Mouse (Mus musculus) embryonic facial prominence, embryonic 15.5 days (tissue): ENCODE measurements around the gene Trpm5. TPM values are rescaled to one million over a fixed set of nuclear protein-coding genes. Genes with fewer than 3 reads are reported as not detected.
A peak's percentile ranks its signal among the peaks of the same experiment; 100 is the strongest.

ENCODE experiments used
- ATAC-seq: fragments of 200-750 bp; cut with Nextera tagmentation; 2 replicates; pipeline ENCODE4 v1.8.0; 2017; ENCODE audit warnings: low read depth, moderate TSS enrichment; ENCODE audit not compliant: insufficient number of reproducible peaks, low FRiP score, low TSS enrichment
- H3K27ac ChIP-seq: fragments of 300-500 bp; sonication (generic); replicated peaks from 2 replicates; pipeline ENCODE4 v1.5.1; 2015; ENCODE audit warnings: mild to moderate bottlenecking, inconsistent platforms
- H3K27me3 ChIP-seq: fragments of 300-500 bp; sonication (generic); 2 replicates; pipeline ENCODE4 v1.6.1; 2015; ENCODE audit warnings: inconsistent platforms
- H3K36me3 ChIP-seq: fragments of 300-500 bp; sonication (generic); 2 replicates; pipeline ENCODE4 v1.6.1; 2015; ENCODE audit warnings: mild to moderate bottlenecking, inconsistent platforms
- H3K4me1 ChIP-seq: fragments of 300-500 bp; sonication (generic); 2 replicates; pipeline ENCODE4 v1.6.1; 2015; ENCODE audit warnings: inconsistent platforms
- H3K4me2 ChIP-seq: fragments of 300-500 bp; sonication (generic); replicated peaks from 2 replicates; pipeline ENCODE4 v1.6.1; 2015; ENCODE audit warnings: mild to moderate bottlenecking, inconsistent platforms
- H3K4me3 ChIP-seq: fragments of 300-500 bp; sonication (generic); replicated peaks from 2 replicates; pipeline ENCODE4 v1.5.1; 2015; ENCODE audit warnings: mild to moderate bottlenecking, inconsistent platforms
- H3K9ac ChIP-seq: fragments of 300-500 bp; sonication (generic); 2 replicates; pipeline ENCODE4 v1.6.1; 2015; ENCODE audit warnings: inconsistent platforms
- H3K9me3 ChIP-seq: fragments of 300-500 bp; sonication (generic); replicated peaks from 2 replicates; pipeline ENCODE4 v1.6.1; 2016; ENCODE audit warnings: inconsistent platforms
- WGBS: fragments of 180-500 bp; shearing (Covaris S2); methylation state at CpG from one replicate; pipeline ENCODE4 v1.1.7; 2015; 5-methylcytosine and 5-hydroxymethylcytosine counted together
- polyA plus RNA-seq: library from polyadenylated mRNA; unstranded; fragments of >200 nt; fragmentation: Nextera tagmentation; extraction: Ambion mirVana; gene quantifications from 2 replicates; pipeline ENCODE4 v1.2.1, GENCODE M21; 2015

Gene Trpm5
- polyA plus RNA-seq, 1 experiment from 2014 or later, result 12.5 TPM

DNA sequence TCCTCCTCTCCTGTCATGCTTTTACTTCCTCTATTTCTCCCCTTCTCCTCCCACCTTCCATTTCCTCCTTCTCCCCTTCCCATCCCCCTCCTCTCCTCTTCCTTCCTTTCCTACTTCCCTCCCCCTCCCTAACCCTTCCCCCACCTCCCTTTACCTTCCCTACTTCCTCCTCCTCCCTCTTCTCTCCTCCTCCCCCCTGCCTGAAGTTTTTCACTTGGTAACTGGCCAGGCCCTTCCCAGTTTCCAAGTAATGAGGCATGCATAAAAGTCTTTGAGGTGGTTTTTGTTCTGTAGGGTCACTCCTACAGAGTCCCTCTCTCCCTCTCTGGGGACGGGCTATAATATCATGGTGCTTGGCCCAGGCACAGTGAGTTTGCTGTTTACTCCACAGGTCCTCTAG lies 25.0 kb upstream of the Trpm5 start:
- ATAC-seq, result peak; percentile 55; the same call in 1 of the 2 replicates
- H3K9ac ChIP-seq, result no peak overlapping the region
- H3K4me1 ChIP-seq, result peaks cover 24% of the 10 kb centered on the region
- H3K4me3 ChIP-seq, result no peak overlapping the region
- WGBS, result 38% methylated on average over 1 of the region's 1 CpGs
- no peaks in the 10 kb centered on the region for H3K36me3 ChIP-seq
- H3K4me2 ChIP-seq, result no peak overlapping the region
- H3K9me3 ChIP-seq, result 0 out of 2 replicates have a peak, but pooled peaks cover 4% of the 10 kb centered on the region
- no peak overlapping the region for H3K27ac ChIP-seq
- no peaks in the 10 kb centered on the region for H3K27me3 ChIP-seq

- no peak overlapping the region for H3K27ac ChIP-seq
- no peak overlapping the region for H3K4me3 ChIP-seq
- no peak for ATAC-seq
- peaks cover 11% of the 10 kb centered on the region; the same call in 1 of the 2 replicates for H3K4me1 ChIP-seq
- H3K27me3 ChIP-seq, result no peaks in the 10 kb centered on the region
- no peak overlapping the region for H3K9ac ChIP-seq
- H3K36me3 ChIP-seq, result no peaks in the 10 kb centered on the region
- H3K9me3 ChIP-seq, result 0 out of 2 replicates have a peak, but pooled peaks cover 4% of the 10 kb centered on the region
- no peak overlapping the region for H3K4me2 ChIP-seq
- WGBS, result 75% methylated on average over 5 of the region's 5 CpGs
Observed at GRCm38 (mm10) chr7:143116521-143116920, 22.1 kb upstream of the Trpm5 start.

GRCm38 (mm10) chr7:143114773-143115172 lies 20.3 kb upstream of the Trpm5 start:
- Histone ChIP-seq H3K4me2 (no peak overlapping the region), H3K4me3 (no peak overlapping the region)
- ATAC-seq, result no peak

GRCm38 (mm10) chr7:143112395-143112794 lies 18.0 kb upstream of the Trpm5 start:
- Histone ChIP-seq H3K27me3 (peaks cover 31% of the 10 kb centered on the region), H3K9ac (no peak overlapping the region), H3K36me3 (no peaks in the 10 kb centered on the region), H3K4me1 (peaks cover 7% of the 10 kb centered on the region), H3K4me3 (no peak overlapping the region), H3K4me2 (no peak overlapping the region), H3K27ac (no peak overlapping the region), H3K9me3 (0 out of 2 replicates have a peak, but pooled peaks cover 4% of the 10 kb centered on the region)
- ATAC-seq, result no peak
- WGBS, result 10% methylated on average over 1 of the region's 1 CpGs

More at GRCm38 (mm10) chr7:143114773-143115172, 20.3 kb upstream of the Trpm5 start:
- H3K27me3 ChIP-seq, result 0 out of 2 replicates have a peak, but pooled peaks cover 7% of the 10 kb centered on the region
- H3K9me3 ChIP-seq, result 0 out of 2 replicates have a peak, but pooled peaks cover 4% of the 10 kb centered on the region
- H3K4me1 ChIP-seq, result peaks cover 3% of the 10 kb centered on the region; the same call in 1 of the 2 replicates
- H3K36me3 ChIP-seq, result no peaks in the 10 kb centered on the region
- H3K27ac ChIP-seq, result no peak overlapping the region
- no peak overlapping the region for H3K9ac ChIP-seq

DNA sequence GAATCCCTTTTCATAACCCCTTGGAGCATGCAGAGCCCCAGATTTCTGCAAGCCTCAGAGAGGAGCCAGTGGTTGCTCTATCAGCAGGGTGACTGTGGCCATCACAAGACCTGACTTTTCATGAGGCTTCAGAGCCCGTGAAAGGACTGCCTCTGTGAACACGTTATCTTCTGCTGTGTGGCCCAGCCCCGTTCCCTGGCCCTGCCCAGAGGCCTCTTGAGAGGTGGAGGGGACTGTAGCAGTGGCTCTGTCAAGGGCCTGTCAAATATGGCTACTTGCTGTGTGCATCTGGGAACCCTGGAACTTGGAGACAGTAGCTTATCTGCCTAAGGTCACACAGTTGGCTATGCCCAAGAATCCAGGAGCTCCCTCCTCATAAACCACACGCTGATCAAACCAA lies 17.3 kb upstream of the Trpm5 start:
- Histone ChIP-seq H3K9ac (no peak overlapping the region), H3K27me3 (peaks cover 38% of the 10 kb centered on the region), H3K36me3 (no peaks in the 10 kb centered on the region), H3K4me1 (peaks cover 13% of the 10 kb centered on the region), H3K27ac (no peak overlapping the region), H3K4me2 (no peak overlapping the region), H3K9me3 (0 out of 2 replicates have a peak, but pooled peaks cover 4% of the 10 kb centered on the region), H3K4me3 (no peak overlapping the region)
- WGBS, result 63% methylated on average over 4 of the region's 4 CpGs
- ATAC-seq, result no peak

GRCm38 (mm10) chr7:143110803-143111202 lies 16.4 kb upstream of the Trpm5 start:
- WGBS, result 59% methylated on average over 1 of the region's 1 CpGs
- no peaks in the 10 kb centered on the region for H3K36me3 ChIP-seq
- no peak overlapping the region for H3K4me2 ChIP-seq
- 0 out of 2 replicates have a peak, but pooled peaks cover 4% of the 10 kb centered on the region for H3K9me3 ChIP-seq
- no peak overlapping the region for H3K4me3 ChIP-seq
- ATAC-seq, result no peak
- H3K4me1 ChIP-seq, result peaks cover 15% of the 10 kb centered on the region
- peaks cover 47% of the 10 kb centered on the region for H3K27me3 ChIP-seq
- no peak overlapping the region for H3K27ac ChIP-seq
- no peak overlapping the region for H3K9ac ChIP-seq

DNA sequence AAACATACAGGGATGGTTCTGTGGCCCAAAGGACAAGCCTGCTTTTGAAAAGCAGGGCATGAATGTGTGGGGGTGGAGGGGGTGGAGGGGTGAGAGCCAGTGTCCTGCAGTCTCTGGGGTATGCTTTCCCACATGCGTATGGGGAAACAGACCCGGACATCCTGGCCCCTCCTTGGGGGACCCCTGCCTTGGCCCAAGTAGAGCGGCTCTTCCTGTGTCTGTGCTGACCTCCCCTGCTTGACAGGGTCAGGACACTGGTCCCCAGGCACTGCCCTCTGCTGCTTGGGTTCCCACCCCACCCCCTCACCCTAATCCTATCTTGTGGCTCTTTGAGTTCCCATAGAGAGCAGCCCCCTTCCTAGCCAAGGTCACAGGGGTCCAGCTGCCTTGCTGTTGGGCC lies 15.3 kb upstream of the Trpm5 start:
- Histone ChIP-seq H3K9ac (no peak overlapping the region), H3K4me2 (no peak overlapping the region), H3K4me3 (no peak overlapping the region), H3K9me3 (0 out of 2 replicates have a peak, but pooled peaks cover under 1% of the 10 kb centered on the region), H3K27me3 (peaks cover 58% of the 10 kb centered on the region), H3K36me3 (no peaks in the 10 kb centered on the region), H3K27ac (no peak overlapping the region), H3K4me1 (peaks cover 15% of the 10 kb centered on the region)
- ATAC-seq, result no peak
- 50% methylated on average over 3 of the region's 3 CpGs for WGBS

GRCm38 (mm10) chr7:143108996-143109660 lies 14.7 kb upstream of the Trpm5 start:
- Histone ChIP-seq H3K4me3 (no peak overlapping the region), H3K36me3 (no peaks in the 10 kb centered on the region), H3K27ac (no peak overlapping the region), H3K27me3 (peaks cover 63% of the 10 kb centered on the region), H3K9me3 (no peaks in the 10 kb centered on the region), H3K4me1 (peaks cover 15% of the 10 kb centered on the region), H3K9ac (no peak overlapping the region), H3K4me2 (no peak overlapping the region)
- WGBS, result 20% methylated on average over 3 of the region's 3 CpGs
- no peak for ATAC-seq

GRCm38 (mm10) chr7:143108200-143108599 lies 13.8 kb upstream of the Trpm5 start:
- H3K27ac ChIP-seq, result no peak overlapping the region
- no peak overlapping the region for H3K4me2 ChIP-seq
- no peak for ATAC-seq
- H3K36me3 ChIP-seq, result no peaks in the 10 kb centered on the region
- no peak overlapping the region for H3K9ac ChIP-seq
- H3K4me1 ChIP-seq, result peaks cover 15% of the 10 kb centered on the region
- peaks cover 63% of the 10 kb centered on the region for H3K27me3 ChIP-seq
- no peaks in the 10 kb centered on the region for H3K9me3 ChIP-seq
- WGBS, result 39% methylated on average over 5 of the region's 5 CpGs
- no peak overlapping the region for H3K4me3 ChIP-seq

- H3K9me3 ChIP-seq, result no peaks in the 10 kb centered on the region
- H3K4me2 ChIP-seq, result peak overlapping the region; percentile 65
- peak overlapping the region; percentile 34 for H3K4me3 ChIP-seq
- peaks cover 63% of the 10 kb centered on the region for H3K27me3 ChIP-seq
- WGBS, result 7% methylated on average over 56 of the region's 57 CpGs
- no peak overlapping the region for H3K27ac ChIP-seq
- peaks cover 15% of the 10 kb centered on the region for H3K4me1 ChIP-seq
- no peak overlapping the region for H3K9ac ChIP-seq
- ATAC-seq, result peak; percentile 37; the same call in 1 of the 2 replicates
- no peaks in the 10 kb centered on the region for H3K36me3 ChIP-seq
Observed at GRCm38 (mm10) chr7:143106672-143107465, 12.4 kb upstream of the Trpm5 start.

DNA sequence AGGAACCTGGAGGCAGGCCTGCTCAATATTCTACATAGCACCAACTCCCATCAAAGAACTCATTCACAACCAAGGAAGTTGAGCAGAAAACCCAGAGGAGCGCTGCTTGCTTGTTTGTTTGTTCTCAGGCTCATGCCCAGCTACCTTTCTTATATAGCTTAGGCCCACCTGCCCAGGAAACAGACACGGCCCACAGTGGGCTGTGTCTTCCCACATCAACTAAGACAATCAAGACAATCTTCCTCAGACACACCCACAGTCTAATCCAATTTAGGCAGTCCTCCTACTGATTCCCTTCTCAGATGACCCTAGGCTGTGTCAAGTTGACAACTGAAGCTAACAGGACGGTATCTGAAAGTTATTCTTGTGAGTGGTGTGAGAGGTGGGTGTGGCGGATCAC lies 11.6 kb upstream of the Trpm5 start, which contains the start of gene Kcnq1:
TSS of gene Kcnq1 (plus strand) at position 301 of the 400 bp plus-strand sequence.
- Histone ChIP-seq H3K27me3 (peaks cover 60% of the 10 kb centered on the region), H3K27ac (no peak within 1 kb of the TSS), H3K9me3 (no peaks in the 10 kb centered on the region), H3K4me3 (peak within 1 kb of the TSS; percentile 34), H3K9ac (no peak within 1 kb of the TSS), H3K4me2 (peak within 1 kb of the TSS; percentile 65), H3K4me1 (peaks cover 15% of the 10 kb centered on the region), H3K36me3 (no peaks in the 10 kb centered on the region)
- WGBS, result 50% methylated on average over 4 of the region's 4 CpGs
- ATAC-seq, result no peak
